Mouse (Mus musculus) heart, embryonic 10.5 days (tissue): ENCODE results near the gene Sycp2l. TPM values are rescaled to one million over a fixed set of nuclear protein-coding genes. Genes with fewer than 3 reads are reported as not detected.
"Not testable (repeated sequence)": the region's sequence is repeated elsewhere in the genome, so short reads cannot be mapped to it uniquely, and the experiment has no call there.

ENCODE experiments used
- DNase-seq: peaks from one replicate; pipeline ENCODE4 v3.0.0-alpha.2; 2017; ENCODE audit warnings: low spot score
- H3K27ac ChIP-seq: fragments of 300-500 bp; sonication (generic); 2 replicates; pipeline ENCODE4 v1.5.1; 2016; ENCODE audit warnings: mild to moderate bottlenecking
- H3K27me3 ChIP-seq: fragments of 300-500 bp; sonication (generic); 2 replicates; pipeline ENCODE4 v1.6.1; 2016; ENCODE audit warnings: mild to moderate bottlenecking; ENCODE audit not compliant: poor library complexity, insufficient read depth, severe bottlenecking
- H3K36me3 ChIP-seq: fragments of 300-500 bp; sonication (generic); 2 replicates; pipeline ENCODE4 v1.6.1; 2016; ENCODE audit warnings: mild to moderate bottlenecking, moderate library complexity
- H3K4me1 ChIP-seq: fragments of 300-500 bp; sonication (generic); 2 replicates; pipeline ENCODE4 v1.6.1; 2016; ENCODE audit warnings: mild to moderate bottlenecking
- H3K4me3 ChIP-seq: fragments of 300-500 bp; sonication (generic); 2 replicates; pipeline ENCODE4 v1.5.1; 2016; ENCODE audit warnings: mild to moderate bottlenecking, moderate library complexity
- H3K9me3 ChIP-seq: fragments of 300-500 bp; sonication (generic); 2 replicates; pipeline ENCODE4 v1.6.1; 2016; ENCODE audit warnings: mild to moderate bottlenecking, moderate library complexity
- WGBS: fragments of 180-500 bp; shearing (Covaris S2); methylation state at CpG from one replicate; pipeline ENCODE4 v1.1.7; 2016; 5-methylcytosine and 5-hydroxymethylcytosine counted together
- polyA plus RNA-seq: library from polyadenylated mRNA; unstranded; fragments of >200 nt; fragmentation: Nextera tagmentation; extraction: Ambion mirVana; gene quantifications from 2 replicates; pipeline ENCODE4 v1.2.1, GENCODE M21; 2016

Sycp2l gene
- polyA plus RNA-seq, 1 experiment from 2014 or later, result not detected

- H3K27me3 ChIP-seq, result no peaks in the 10 kb centered on the region
- no peak overlapping the region for H3K4me3 ChIP-seq
- no peak for DNase-seq
- no peaks in the 10 kb centered on the region for H3K36me3 ChIP-seq
- no peak overlapping the region for H3K27ac ChIP-seq
- 64% methylated on average over 6 of the region's 6 CpGs for WGBS
- H3K9me3 ChIP-seq, result no peaks in the 10 kb centered on the region
- H3K4me1 ChIP-seq, result 0 out of 2 replicates have a peak, but pooled peaks cover 3% of the 10 kb centered on the region
Observed at GRCm38 (mm10) chr13:41145433-41145970, 31.4 kb downstream of the Sycp2l start.

- no peaks in the 10 kb centered on the region for H3K9me3 ChIP-seq
- 75% methylated on average over 10 of the region's 10 CpGs for WGBS
- DNase-seq, result no peak
- no peaks in the 10 kb centered on the region for H3K36me3 ChIP-seq
- 0 out of 2 replicates have a peak, but pooled peaks cover 3% of the 10 kb centered on the region for H3K4me1 ChIP-seq
- H3K27ac ChIP-seq, result no peak overlapping the region
- no peak overlapping the region for H3K4me3 ChIP-seq
- H3K27me3 ChIP-seq, result no peaks in the 10 kb centered on the region
Observed at GRCm38 (mm10) chr13:41146271-41146670, 32.2 kb downstream of the Sycp2l start.

- 76% methylated on average over 11 of the region's 11 CpGs for WGBS
- Histone ChIP-seq H3K4me3 (no peak overlapping the region), H3K36me3 (no peaks in the 10 kb centered on the region), H3K4me1 (no peaks in the 10 kb centered on the region), H3K27ac (no peak overlapping the region), H3K9me3 (no peaks in the 10 kb centered on the region), H3K27me3 (no peaks in the 10 kb centered on the region)
- DNase-seq, result no peak
Observed at GRCm38 (mm10) chr13:41153146-41153545, 39.0 kb downstream of the Sycp2l start.

DNA sequence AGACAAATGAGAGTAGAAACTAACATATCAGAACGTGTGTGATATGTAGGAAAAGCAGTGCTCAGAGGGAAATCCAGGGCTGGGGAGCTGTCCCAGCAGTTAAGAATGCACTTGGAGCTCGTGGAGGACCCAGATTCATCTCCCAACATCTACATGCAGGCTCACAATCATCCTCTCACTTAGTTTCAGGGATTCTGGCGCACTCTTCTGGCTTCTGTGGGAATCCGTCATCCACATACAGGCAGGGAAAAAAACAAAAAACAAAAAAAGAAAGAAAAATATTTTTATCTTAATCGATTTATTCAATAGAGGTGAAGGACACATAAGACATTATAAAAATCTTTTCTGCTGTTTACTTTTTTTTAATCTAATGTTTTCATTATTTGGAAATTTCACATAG is 44.3 kb downstream of the Sycp2l start:
- DNase-seq, result peak; percentile 38
- Histone ChIP-seq H3K9me3 (no peaks in the 10 kb centered on the region), H3K4me3 (no peak overlapping the region), H3K4me1 (no peaks in the 10 kb centered on the region), H3K27ac (no peak overlapping the region), H3K36me3 (no peaks in the 10 kb centered on the region), H3K27me3 (no peaks in the 10 kb centered on the region)
- WGBS, result 47% methylated on average over 5 of the region's 5 CpGs

DNA sequence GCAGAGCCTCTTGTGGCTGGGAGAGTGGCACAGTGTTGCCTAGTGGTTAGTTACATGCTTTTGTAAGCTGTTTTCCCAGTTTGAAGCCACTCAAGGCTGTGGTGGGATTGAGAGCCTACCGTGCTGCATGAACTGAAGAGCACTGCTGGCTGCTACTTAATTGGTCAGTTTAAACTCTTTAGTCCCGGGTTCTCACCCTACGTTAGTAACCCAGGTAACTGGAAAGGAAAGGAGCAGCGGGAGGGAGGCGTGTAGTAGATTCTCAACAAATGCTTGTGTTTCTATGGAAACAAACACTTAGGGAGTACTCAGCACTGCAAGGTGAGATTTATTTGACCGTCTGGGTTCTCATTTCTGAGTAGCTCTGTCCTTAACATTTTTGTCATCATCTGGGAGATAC is 73.8 kb downstream of the Sycp2l start:
- Histone ChIP-seq H3K9me3 (no peaks in the 10 kb centered on the region), H3K27me3 (no peaks in the 10 kb centered on the region), H3K4me3 (no peak overlapping the region), H3K4me1 (no peaks in the 10 kb centered on the region), H3K36me3 (no peaks in the 10 kb centered on the region), H3K27ac (no peak overlapping the region)
- no peak for DNase-seq
- WGBS, result 76% methylated on average over 6 of the region's 6 CpGs

GRCm38 (mm10) chr13:41195640-41196333 is 81.7 kb downstream of the Sycp2l start:
- H3K4me3 ChIP-seq, result no peak overlapping the region
- no peaks in the 10 kb centered on the region for H3K36me3 ChIP-seq
- H3K27ac ChIP-seq, result no peak overlapping the region
- no peak for DNase-seq
- no peaks in the 10 kb centered on the region for H3K4me1 ChIP-seq
- no peaks in the 10 kb centered on the region for H3K9me3 ChIP-seq
- no peaks in the 10 kb centered on the region for H3K27me3 ChIP-seq
- 75% methylated on average over 3 of the region's 3 CpGs for WGBS

DNA sequence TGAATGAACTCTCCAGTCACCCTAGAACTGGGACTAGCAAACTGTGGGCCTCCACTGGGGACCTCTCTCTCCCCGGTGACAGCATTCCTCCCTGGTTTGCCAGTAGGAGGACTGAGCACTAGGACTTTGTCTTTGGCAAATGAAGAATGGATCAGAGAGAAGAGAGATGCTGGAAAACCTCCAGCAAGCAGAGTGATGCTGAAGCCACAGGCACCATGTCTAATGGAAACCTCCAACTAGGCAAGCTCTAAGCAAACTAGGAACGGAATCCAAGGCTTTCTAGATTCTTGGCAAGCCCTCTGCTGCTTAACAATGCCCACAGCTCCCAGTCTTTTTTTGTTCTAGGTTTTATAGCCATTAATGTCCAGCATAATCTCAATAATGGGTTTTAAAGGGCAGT is 86.8 kb downstream of the Sycp2l start:
- no peak overlapping the region for H3K27ac ChIP-seq
- H3K4me3 ChIP-seq, result no peak overlapping the region
- WGBS, result 72% methylated on average over 2 of the region's 2 CpGs
- peaks cover 3% of the 10 kb centered on the region; the same call in 1 of the 2 replicates for H3K4me1 ChIP-seq
- H3K27me3 ChIP-seq, result no peaks in the 10 kb centered on the region
- H3K36me3 ChIP-seq, result no peaks in the 10 kb centered on the region
- no peaks in the 10 kb centered on the region for H3K9me3 ChIP-seq
- no peak for DNase-seq

DNA sequence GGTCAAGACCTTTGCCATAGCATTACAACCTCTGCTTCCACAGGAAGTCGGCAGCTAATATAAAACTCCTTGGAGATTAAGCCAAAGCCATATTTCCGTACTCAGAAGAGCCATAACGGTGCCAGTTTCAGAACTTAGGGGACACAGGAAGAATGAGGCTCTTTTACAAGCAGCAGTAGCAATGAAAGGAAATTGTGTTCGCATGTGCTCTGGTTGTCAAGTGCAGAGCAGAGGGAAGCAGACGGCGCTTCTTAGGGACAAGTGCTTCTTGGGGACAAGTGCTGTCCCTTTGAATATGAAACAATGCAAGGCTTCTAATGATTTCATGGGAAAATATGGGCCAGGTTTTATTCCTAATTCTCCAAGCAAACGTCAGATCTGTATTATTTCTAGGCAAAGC is 89.2 kb downstream of the Sycp2l start:
- Histone ChIP-seq H3K4me1 (peaks cover 3% of the 10 kb centered on the region; the same call in 1 of the 2 replicates), H3K27ac (no peak overlapping the region), H3K4me3 (no peak overlapping the region), H3K27me3 (no peaks in the 10 kb centered on the region), H3K36me3 (no peaks in the 10 kb centered on the region), H3K9me3 (no peaks in the 10 kb centered on the region)
- DNase-seq, result no peak
- WGBS, result 75% methylated on average over 7 of the region's 7 CpGs

GRCm38 (mm10) chr13:41203691-41204090 is 89.6 kb downstream of the Sycp2l start:
- Histone ChIP-seq H3K36me3 (no peaks in the 10 kb centered on the region), H3K27me3 (no peaks in the 10 kb centered on the region), H3K4me1 (peaks cover 3% of the 10 kb centered on the region; the same call in 1 of the 2 replicates), H3K9me3 (no peaks in the 10 kb centered on the region), H3K27ac (no peak overlapping the region), H3K4me3 (no peak overlapping the region)
- WGBS, result 65% methylated on average over 9 of the region's 9 CpGs
- DNase-seq, result no peak

DNA sequence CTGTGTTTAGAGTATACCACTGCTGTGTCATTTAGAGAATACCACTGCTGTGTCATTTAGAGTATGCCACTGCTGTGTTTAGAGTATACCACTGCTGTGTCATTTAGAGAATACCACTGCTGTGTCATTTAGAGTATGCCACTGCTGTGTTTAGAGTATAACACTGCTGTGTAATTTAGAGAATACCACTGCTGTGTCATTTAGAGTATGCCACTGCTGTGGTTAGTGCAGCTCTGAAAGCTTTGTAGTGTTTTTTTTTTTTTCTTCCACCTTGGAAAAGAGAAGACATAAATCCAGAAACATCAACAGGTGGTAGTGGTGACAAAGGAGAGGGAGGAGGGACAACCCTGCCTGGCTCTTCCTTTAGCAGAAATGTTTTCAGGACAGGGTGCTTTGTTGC is 91.5 kb downstream of the Sycp2l start:
- not testable (repeated sequence) for H3K9me3 ChIP-seq, H3K4me3 ChIP-seq, H3K27ac ChIP-seq, DNase-seq, H3K27me3 ChIP-seq, H3K4me1 ChIP-seq, H3K36me3 ChIP-seq

DNA sequence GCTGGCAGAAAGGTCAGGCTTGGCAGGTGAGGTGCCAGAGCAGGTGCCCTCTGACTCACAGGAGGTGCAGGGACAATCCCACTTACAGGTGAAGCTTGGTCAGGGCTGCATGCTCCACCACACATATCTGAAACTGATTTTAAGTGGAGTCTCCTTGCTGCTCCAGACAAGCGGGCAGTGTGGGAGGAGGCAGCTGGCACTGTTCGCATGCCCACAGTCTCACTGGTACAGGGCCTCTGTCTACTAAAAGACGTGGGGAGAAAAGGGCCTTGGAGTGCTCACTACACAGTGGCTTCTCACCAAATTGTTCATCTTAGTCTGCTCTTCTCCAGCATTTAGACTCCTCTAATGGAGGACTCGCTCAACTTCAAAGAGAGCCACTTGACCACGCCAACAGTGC is 92.1 kb downstream of the Sycp2l start:
- WGBS, result 78% methylated on average over 5 of the region's 5 CpGs
- no peak overlapping the region for H3K4me3 ChIP-seq
- H3K9me3 ChIP-seq, result no peaks in the 10 kb centered on the region
- peaks cover 3% of the 10 kb centered on the region; the same call in 1 of the 2 replicates for H3K4me1 ChIP-seq
- DNase-seq, result no peak
- H3K27me3 ChIP-seq, result no peaks in the 10 kb centered on the region
- no peak overlapping the region for H3K27ac ChIP-seq
- no peaks in the 10 kb centered on the region for H3K36me3 ChIP-seq

DNA sequence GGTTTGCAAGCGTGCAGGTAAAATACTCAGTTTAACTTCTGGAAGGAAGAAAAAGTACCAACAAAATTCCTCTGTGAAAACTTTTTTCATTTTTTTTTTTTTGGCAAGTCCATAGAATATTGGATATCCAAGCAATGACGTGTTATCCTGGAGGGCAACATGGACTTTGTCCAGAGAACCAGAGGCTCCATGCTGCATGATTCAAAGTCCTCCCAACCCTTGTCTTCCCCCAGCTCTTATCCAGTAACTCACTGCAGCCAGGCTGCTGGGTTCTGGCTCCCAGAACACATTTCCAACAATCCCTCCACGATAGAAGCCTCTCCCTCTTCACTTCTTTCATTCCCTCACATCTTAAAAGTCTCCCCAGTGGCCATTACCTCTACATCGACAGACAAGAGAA is 97.2 kb downstream of the Sycp2l start:
- Histone ChIP-seq H3K4me3 (no peak overlapping the region), H3K9me3 (no peaks in the 10 kb centered on the region), H3K4me1 (peaks cover 3% of the 10 kb centered on the region; the same call in 1 of the 2 replicates), H3K27ac (no peak overlapping the region), H3K27me3 (no peaks in the 10 kb centered on the region), H3K36me3 (no peaks in the 10 kb centered on the region)
- 77% methylated on average over 4 of the region's 4 CpGs for WGBS
- no peak for DNase-seq

DNA sequence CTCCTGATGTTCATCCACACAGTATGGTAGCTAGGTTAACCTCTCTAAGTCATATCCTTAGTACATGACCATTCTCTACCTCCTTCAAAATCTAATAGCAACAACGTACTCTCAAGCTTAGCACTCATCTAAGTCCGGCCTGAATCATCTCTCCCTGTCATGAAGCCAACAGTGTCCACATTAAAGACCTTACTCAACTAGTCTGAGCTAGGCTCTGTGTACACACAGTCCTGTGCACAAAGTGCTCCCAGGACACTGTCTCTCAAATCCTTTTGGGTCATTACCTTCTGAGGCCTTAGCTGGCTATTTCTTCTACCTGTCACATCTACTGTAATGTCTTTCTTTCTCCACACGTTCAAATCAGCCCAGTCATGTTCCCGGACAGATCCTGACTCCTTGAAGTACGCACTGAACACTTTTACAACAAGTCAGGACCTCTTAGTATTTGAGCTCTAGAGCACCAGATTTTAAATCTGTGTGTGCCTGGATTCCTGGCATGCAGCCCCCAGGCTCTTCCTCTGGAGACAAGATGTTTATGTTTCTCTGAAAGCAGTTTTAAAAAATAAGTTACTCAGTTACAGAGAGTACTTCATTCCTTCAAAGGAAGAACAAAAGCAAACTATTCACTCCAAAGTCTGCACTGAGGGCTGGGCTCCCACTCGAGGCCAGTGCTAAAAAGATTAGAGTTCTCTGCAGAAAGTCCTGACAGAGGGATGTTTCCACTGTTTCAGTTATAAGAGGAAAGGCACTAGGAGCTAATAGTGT is 98.6 kb downstream of the Sycp2l start:
- H3K27ac ChIP-seq, result no peak overlapping the region
- H3K4me3 ChIP-seq, result no peak overlapping the region
- no peaks in the 10 kb centered on the region for H3K9me3 ChIP-seq
- no peaks in the 10 kb centered on the region for H3K36me3 ChIP-seq
- 66% methylated on average over 6 of the region's 6 CpGs for WGBS
- no peak for DNase-seq
- peaks cover 3% of the 10 kb centered on the region; the same call in 1 of the 2 replicates for H3K4me1 ChIP-seq
- no peaks in the 10 kb centered on the region for H3K27me3 ChIP-seq
